Mouse (Mus musculus): Measurements from ENCODE around the gene Asmt.

The Asmt gene

DNA sequence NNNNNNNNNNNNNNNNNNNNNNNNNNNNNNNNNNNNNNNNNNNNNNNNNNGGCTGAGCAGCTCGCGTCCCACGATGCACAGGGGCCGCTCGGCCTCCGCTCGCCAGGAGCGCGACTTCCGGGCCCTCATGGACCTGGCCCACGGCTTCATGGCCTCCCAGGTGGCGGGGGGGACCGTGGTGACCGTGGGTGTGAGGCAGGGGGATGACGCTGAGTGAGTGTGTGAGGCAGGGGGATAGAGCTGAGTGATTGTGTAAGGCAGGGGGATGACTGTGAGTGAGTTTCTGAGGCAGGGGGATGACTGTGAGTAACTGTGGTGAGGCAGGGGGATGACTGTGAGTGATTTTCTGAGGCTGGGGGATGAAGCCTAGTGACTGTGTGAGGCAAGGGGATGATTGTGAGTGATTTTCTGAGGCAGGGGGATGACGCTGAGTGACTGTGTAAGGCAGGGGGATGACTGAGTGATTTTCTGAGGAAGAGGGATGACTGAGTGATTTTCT, at the start of gene Asmt:
Asmt (plus strand) TSS at position 51 of the 499 bp plus-strand sequence.
- in situ Hi-C loops (cut with MboI; ENCODE audit: unreplicated experiment in 2 of 2): no loop called here

DNA sequence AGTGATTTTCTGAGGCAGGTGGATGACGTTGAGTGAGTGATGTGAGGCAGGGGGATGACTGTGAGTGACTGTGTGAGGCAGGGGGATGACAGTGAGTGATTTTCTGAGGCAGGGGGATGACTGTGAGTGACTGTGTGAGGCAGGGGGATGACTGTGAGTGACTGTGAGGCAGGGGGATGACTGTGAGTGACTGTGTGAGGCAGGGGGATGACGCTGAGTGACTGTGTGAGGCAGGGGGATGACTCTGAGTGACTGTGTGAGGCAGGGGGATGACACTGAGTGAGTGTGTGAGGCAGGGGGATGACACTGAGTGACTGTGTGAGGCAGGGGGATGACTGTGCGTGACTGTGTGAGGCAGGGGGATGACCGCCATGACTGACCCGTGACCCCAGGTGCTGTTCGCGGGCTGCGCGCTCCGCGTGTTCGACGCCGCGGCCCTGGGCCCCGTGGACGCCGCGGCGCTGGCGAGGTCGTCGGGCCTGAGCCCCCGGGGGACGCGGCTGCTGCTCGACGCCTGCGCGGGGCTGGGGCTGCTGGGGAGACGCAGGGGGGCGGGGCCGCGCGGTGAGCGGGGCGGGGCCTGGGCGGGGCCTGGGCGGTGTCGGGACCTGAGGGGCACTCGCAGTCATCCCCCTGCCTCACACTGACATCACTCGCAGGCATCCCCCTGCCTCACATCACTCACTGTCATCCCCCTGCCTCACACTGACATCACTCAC, 948 bp downstream of the Asmt start:
- in situ Hi-C loops (cut with MboI; ENCODE audit: unreplicated experiment in 2 of 2): no loop called here

DNA sequence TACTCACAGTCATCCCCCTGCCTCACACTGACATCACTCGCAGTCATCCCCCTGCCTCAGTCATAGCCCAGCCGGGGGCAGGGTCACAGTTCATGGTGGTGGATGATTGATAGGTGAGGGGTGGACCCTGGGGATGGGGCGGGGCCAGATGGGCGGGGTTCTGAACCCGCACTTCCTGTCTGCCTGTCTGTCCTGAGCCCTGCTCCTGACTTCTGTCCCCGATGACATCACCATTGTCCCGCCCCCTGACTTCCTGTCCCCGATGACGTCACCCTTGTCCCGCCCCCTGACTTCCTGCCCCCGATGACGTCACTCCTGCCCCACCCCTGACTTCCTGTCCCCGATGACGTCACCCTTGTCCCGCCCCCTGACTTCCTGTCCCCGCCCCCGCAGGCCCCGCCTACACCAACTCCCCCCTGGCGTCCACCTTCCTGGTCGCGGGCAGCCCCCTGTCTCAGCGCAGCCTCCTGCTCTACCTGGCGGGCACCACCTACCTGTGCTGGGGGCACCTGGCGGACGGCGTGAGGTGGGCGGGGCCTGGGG, 1.9 kb downstream of the Asmt start:
- in situ Hi-C loops (cut with MboI; ENCODE audit: unreplicated experiment in 2 of 2): no loop called here

DNA sequence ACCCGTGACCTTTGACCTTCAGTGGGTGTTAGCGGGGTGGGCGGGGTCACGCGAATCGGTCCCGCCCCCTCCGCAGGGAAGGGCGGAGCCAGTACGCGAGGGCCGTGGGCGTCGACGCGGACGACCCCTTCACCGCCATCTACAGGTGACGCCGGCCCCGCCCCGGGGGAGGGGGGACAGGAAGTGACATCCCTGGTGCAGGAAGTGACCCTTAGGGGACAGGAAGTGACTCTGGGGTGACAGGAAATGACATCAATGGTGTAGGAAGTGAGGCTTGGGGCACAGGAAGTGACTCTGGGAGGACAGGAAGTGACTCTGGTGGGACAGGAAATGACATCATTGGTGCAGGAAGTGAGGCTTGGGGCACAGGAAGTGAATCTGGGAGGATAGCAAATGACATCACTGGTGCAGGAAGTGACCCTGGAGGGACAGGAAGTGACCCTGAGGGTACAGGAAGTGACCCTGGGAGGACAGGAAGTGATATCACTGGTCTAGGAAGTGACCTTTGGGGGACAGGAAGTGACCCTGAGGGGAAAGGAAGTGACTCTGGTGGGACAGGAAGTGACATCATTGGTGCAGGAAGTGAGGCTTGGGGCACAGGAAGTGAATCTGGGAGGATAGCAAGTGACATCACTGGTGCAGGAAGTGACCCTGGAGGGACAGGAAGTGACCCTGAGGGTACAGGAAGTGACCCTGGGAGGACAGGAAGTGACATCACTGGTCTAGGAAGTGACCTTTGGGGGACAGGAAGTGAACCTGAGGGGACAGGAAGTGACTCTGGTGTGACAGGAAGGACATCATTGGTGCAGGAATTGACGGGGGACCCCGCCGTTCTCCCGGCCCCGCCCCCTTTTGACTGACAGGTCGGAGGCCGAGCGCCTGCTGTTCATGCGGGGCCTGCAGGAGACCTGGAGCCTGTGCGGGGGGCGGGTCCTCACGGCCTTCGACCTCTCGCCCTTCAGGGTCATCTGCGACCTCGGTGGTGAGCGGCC, 2.7 kb downstream of the Asmt start:
- in situ Hi-C loops (cut with MboI; ENCODE audit: unreplicated experiment in 2 of 2): no loop called here

DNA sequence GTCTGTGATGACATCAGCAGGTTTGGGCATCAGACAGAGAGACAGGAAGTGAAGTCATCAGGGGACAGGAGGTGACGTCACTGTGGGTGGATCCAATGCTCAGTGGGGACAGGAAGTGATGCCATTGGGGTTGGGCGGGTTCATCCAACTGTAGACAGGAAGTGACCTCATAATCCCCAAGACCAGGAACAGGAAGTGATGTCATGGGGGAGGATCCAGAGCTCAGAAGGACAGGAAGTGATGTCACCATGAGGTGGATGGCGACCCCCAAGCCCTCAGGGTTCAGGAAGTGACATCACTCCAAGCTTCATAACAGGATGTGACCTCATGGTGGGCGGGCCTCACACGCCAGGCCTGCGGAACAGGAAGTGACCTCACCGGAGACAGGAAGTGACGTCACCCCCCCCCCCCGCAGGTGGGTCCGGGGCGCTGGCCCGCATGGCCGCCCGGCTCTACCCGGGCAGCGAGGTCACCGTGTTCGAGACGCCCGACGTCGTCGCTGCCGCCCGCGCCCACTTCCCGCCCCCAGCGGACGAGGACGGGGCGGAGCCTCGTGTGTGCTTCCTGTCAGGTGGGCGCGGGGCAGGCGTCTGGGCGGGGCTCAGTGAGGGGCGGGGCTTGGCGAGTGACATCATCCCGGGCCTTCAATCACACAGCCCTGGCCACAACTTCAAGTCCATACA, 3.6 kb downstream of the Asmt start:
- in situ Hi-C loops (cut with MboI; ENCODE audit: unreplicated experiment in 2 of 2): no loop called here

DNA sequence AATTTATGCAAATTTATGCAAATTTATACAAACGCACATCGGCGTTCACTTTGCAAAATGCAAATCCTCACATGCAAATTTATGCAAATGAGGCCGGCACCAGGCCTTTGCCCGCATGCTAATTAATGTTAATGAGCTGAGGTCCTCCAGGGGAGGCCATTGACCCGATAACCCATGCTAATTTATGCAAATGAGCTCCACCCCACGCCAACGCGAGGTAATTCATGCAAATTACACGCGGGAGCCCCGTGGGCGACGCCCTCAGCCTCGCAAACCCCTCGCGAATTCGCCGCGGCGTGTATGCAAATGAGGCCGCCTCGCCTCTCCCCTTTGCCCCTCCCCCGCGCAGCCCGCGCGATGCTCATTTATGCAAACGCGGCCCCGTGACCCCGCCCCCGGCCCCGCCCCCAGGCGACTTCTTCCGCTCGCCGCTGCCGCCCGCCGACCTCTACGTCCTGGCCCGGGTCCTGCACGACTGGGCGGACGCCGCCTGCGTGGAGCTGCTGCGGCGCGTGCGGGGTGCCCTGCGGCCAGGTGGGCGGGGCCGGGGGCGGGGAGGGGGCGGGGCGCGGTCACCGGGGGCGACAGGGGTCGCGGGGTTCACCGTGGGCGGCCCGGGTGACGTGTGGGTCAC, 4.3 kb downstream of the Asmt start:
- in situ Hi-C loops (cut with MboI; ENCODE audit: unreplicated experiment in 2 of 2): no loop called here

DNA sequence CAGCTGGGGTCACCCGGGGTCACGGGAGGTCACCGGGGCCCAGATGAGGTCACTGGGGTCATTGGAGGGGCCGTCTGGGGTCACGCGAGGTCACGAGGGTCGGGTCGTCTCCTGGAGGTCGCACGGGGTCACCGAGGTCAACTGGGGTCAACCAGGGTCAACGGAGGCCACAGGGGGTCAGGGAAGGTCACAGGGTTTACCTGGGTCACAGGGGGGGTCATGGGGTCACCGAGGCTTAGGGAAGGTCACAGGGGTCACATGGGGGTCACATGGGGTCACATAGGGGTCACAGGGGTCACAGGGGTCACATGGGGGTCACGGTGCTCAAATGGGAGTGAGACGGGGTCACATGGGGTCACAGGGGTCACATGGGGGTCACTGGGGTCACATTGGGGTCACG, 4.8 kb downstream of the Asmt start:
- in situ Hi-C loops (cut with MboI; ENCODE audit: unreplicated experiment in 2 of 2): no loop called here

DNA sequence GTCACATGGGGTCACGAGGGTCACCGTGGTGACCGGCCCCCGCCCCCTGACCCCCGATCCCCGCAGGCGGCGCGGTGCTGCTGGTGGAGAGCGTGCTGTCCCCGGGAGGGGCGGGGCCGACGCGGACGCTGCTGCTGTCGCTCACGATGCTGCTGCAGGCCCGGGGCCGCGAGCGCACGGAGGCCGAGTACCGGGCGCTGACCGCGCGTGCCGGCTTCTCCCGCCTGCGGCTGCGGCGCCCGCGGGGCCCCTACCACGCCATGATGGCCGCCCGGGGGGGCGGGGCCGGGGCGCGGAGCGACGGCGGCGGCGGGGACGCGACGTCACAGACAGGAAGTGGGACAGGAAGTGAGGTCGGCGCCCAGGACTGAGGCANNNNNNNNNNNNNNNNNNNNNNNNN, 5.2 kb downstream of the Asmt start:
- in situ Hi-C loops (cut with MboI; ENCODE audit: unreplicated experiment in 2 of 2): no loop called here
